Mouse (Mus musculus) cerebellum, adult 2 months (tissue): ENCODE measurements around the gene Flii.

ENCODE experiments used
- CTCF ChIP-seq: fragments of 200-500 bp; IDR thresholded peaks from 2 replicates; pipeline ENCODE4 v1.5.1; 2011; ENCODE audit warnings: low read depth, mild to moderate bottlenecking, control low read depth, low read length, moderate library complexity, borderline replicate concordance; ENCODE audit not compliant: insufficient read depth
- POLR2A ChIP-seq: fragments of 200-500 bp; IDR thresholded peaks from 2 replicates; pipeline ENCODE4 v1.6.1; 2011; ENCODE audit warnings: low read length, control low read depth, borderline replicate concordance; ENCODE audit not compliant: insufficient read depth

- TF ChIP-seq POLR2A (no peak), CTCF (no peak)
Measured at GRCm38 (mm10) chr11:60706076-60706475, 21.0 kb downstream of the Flii start.
